Mouse (Mus musculus): ENCODE data around the gene Bicdl1.

- TF ChIP-seq CTCF (IDR thresholded peaks at IDR 0.05; ENCODE audit: low read depth) (no peak), EP300 (IDR thresholded peaks at IDR 0.05; ENCODE audit: low read depth) (no peak)
These were observed 46.3 kb downstream of the Bicdl1 start for GRCm38 (mm10) chr5:115685126-115685525.

Data from heart, postnatal 0 days (tissue).